Mouse (Mus musculus) large intestine, adult 2 months (tissue): ENCODE data around the gene Acer1. TPM values are rescaled to one million over a fixed set of nuclear protein-coding genes. Genes with fewer than 3 reads are reported as not detected.

Experiments used
- DNase-seq: peaks from one replicate; pipeline ENCODE4 v3.0.0-alpha.2; 2012; ENCODE audit warnings: low read depth, low spot score
- WGBS: fragments of 180-500 bp; shearing (Covaris S2); methylation state at CpG from one replicate; pipeline ENCODE4 v1.1.7; 2018; 5-methylcytosine and 5-hydroxymethylcytosine counted together
- polyA plus RNA-seq: library from polyadenylated mRNA; depleted of rRNA; stranded (reverse); fragments of >200 nt; gene quantifications from 2 replicates; pipeline ENCODE4 v1.2.3, GENCODE M21; 2012

Gene Acer1
- polyA plus RNA-seq, 1 experiment: 13.3 TPM

DNA sequence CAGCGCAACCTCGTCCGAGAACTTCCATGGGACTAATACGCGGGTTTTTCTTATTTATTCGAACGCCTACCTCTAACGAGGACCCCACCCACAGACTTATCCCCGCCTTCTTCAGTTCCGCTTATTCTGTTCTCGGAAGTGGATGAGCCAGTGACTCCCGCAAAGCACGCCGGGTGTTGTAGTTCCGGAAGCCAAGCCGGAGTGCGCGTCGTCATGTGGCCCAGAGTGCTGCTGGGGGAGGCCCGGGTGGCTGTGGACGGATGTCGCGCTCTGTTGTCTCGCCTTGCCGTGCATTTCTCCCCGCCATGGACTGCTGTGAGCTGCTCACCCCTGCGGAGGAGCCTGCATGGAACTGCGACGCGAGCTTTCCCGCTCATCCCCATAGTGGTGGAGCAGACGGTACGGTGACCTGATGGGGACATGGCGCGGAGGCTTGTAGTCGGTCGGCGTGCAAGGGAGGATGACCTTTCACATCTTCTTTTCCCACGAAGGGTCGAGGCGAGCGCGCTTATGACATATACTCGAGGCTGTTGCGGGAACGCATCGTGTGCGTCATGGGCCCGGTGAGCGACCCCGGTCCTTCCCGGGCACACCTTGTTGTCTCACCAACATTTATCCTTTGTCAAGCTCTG is 8.3 kb upstream of the Acer1 start, which contains the start of gene Clpp:
Gene Clpp (plus strand): TSS at position 191 of the 632 bp plus-strand sequence.
- DNase-seq: peak; percentile 98

DNA sequence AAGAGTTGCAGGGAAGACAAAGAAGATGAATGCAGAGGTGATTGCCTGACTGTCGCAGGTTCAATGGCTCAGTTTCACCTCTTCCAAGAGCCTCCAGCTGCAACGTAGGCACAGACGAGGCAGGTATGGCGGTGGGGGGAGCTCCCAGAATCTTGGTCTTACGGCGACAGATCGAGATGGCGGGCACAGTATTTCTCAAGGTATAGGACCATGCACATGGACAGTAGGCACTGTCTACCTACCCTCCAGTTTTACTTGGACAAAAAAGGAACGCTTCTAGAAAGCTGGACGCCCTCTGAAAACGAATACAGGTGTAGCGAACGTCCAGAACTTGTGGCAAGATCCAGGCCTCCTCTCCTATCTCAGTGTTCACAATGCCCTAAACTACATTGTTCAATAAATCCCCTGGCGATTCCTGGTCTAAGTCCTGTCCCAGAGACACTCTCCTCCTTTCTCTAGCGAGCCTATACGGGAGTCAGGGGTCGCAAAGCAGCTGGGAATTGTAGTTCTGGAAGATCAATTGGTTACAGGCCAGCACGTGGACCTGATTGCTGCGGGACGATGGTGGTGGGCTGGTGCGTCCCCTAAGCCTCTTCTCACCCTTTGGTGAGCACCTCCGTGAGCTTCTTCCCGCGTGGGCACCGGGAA is 7.7 kb upstream of the Acer1 start:
- WGBS: under 1% methylated on average over 25 of the region's 25 CpGs
- no peak for DNase-seq

More for the DNA sequence above, 8.3 kb upstream of the Acer1 start, which contains the start of gene Clpp:
- WGBS: under 1% methylated on average over 52 of the region's 52 CpGs

DNA sequence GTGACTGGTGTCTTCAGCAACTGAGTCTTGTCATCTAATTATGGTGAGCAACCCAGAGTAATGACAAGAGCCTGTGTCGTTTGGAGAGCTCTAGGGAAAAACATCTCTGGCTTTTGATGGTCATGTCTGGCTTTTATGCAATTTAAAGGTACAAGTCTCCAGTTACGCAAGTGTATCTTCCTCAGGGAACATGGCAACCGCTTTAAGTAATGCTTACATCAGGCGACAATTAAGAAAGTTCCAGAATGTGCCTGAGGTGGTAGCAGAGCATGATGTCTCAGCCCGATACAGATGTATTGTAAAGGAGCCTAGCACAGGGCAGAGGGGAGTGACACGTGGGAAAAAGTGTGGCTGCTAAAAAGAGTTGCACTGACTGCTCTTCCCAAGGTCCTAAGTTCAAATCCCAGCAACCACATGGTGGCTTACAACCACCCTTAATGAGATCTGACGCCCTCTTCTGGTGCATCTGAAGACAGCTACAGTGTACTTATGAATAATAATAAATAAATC is 7.0 kb upstream of the Acer1 start:
- 74% methylated on average over 7 of the region's 7 CpGs for WGBS
- DNase-seq: no peak

DNA sequence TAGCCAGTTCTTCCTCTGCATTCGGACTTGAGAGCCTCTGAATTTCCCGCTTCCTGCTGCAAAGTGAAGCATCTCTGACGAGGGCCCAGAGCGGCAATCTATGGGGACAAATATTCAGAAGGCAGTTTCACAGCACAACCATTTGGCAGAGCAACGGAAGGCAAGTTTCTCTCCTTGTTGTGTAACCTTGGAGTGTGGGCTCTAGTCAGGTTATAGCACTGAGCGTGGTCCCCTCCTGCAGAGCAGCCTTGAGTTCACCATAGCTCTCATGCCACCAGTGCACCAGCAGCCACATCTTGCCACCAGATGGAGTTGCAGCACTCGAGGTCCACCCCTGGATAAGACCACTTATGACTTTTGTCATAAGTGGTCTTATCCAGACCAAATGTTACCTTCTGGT is 6.5 kb upstream of the Acer1 start:
- DNase-seq: no peak
- WGBS: 87% methylated on average over 7 of the region's 7 CpGs

DNA sequence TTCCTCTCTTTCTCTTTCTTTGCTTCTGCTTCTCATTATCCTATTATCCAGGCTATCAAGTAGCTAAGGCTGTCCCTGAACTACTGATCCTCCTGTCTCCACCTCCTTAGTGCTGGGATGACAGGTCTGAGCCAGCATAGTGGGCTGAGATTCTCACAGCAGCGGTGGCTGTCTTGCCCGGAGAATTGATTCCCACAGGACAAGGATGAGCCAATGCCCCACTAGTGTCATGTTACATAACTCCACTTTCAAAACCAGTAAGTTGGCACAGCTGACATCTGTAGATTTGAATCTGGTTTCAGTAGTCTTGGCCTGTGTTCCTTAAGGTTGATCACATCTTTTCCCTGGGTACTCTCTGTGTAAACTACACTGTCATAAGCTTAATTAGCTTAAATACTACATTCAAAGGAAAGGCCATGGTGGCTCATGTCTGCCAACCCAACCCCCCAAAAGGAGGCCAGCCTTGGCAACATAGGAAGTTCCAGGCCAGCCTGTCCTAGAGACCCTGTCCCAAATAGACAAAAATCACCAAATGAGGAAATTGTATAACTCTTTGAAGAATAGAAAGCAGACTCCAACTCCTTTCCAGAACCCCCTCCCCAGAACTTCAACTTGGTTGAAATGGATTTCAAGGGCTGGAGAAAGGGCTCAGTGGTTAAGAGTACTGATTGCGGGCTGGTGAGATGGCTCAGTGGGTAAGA is 4.3 kb upstream of the Acer1 start:
- DNase-seq: no peak

DNA sequence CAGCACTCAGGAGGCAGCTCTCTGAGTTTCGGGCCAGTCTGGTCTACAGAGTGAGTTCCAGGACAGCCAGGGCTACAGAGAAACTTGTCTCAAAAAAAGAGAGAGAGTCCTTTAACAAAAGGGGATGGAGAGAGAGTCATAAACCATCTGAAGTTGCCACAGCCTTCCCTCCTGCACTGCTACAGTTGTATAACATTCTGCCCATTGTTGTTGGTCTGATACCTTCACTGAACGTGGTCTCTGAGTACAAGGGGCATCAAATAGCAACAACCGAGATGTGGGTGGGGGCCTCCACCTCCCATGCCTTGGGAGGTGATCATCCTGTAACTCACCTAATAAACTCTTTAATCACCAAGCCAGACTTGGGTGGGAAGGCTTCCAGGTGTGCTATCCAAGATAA is 3.7 kb upstream of the Acer1 start:
- WGBS: 67% methylated on average over 3 of the region's 3 CpGs
- no peak for DNase-seq

More for the DNA sequence above, 4.3 kb upstream of the Acer1 start:
- WGBS: 95% methylated on average over 3 of the region's 3 CpGs

DNA sequence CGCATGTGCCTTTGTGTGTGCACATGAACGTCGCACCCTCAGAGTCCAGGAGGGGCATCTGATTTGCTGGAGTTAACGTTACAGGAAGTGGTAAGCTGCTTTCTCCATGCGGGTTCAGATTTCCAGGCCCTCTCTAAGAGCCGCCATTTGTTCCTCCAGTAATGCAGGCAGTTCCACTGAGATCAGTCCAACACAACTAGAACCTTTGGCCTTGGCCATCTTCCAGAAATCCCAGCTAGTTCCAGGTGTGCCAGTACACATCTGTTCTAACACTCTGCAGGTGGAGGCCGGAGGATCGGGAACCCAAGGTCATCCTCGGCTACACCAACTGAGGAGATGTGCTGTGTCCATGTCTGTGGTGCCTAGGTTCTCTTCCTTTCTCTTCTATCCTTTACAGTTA is 3.0 kb upstream of the Acer1 start:
- DNase-seq: no peak
- 42% methylated on average over 9 of the region's 9 CpGs for WGBS

DNA sequence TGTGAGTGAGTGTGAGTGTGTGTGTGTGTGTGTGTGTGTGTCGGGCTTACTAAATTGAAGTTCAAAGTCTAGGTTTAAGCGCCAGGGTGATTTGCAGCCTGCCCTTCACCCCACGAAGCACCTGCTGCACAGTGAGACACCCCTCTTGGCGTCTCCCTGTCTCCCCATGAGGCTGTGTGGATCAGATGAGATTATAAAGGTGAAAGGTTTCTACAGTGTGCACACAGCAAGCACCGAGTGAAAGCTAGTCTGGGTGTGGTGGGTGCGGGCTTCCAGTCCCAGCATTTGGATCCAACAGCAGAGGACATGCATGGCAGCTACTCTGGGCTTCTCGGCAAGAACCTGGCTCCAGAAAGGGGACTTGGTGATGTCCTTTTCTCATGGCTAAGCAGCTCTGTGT is 877 bp downstream of the Acer1 start:
- 20% methylated on average over 7 of the region's 7 CpGs for WGBS
- DNase-seq: peak; percentile 85

DNA sequence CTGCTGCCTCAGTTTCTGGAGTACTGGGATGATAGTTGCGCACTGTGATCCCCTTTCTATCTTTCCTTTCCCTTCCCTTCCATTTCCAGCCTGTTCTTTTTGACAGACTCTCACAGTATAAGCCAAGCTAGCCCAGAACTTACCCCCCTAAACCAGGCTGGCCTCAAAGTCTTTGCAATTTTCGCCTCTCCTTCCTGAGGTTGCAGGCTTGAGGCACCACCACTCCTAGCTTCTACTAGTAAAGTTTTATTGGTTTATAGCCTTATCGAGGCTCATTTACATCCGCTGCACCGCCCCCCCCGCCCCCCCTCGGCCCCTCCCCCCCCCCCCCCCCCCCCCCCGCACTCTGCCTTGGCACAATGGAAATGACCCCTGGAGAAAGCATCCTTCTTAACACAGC is 2.4 kb downstream of the Acer1 start:
- DNase-seq: no peak
- WGBS: 14% methylated on average over 6 of the region's 8 CpGs

DNA sequence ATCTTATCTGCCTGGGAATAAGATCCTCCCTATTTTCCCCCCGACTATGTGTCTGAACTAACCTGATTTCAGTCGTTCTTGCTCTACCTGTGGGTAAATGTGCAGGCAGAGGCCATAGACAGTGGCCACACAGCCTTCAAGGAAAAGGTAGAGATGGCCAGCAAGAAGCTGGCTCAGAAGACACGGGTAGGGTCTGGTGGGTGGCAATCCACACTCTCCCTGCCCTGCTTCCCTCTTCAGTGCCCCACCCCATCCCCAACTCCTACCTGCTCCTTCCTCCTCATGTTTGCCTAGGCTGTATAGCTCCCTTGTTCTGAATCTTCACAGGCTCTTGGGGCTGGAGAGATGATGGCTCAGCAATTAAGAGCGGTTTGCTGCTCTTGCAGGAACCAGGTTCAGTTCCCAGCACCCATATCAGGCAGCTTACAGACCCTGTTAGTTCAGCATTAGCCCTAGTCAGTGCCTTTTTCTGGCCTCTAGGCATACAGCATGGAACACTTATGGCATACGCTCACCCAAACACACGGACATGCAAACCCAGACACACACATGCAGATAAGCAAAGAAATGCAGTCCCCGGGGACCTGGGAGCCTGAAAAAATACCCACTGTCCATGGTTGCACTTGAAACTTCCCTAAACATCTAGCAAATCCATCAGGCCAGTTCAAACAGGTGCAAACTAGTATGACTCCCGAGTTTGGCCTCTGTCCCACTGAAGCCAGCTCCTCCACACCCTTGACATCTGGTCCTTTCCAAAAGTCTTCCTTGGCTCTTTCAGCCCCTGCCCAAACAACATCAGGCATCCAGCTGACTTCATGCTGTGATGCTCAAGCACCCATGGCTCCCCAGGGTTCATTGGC is 5.2 kb downstream of the Acer1 start:
- DNase-seq: no peak
- WGBS: 37% methylated on average over 8 of the region's 8 CpGs

DNA sequence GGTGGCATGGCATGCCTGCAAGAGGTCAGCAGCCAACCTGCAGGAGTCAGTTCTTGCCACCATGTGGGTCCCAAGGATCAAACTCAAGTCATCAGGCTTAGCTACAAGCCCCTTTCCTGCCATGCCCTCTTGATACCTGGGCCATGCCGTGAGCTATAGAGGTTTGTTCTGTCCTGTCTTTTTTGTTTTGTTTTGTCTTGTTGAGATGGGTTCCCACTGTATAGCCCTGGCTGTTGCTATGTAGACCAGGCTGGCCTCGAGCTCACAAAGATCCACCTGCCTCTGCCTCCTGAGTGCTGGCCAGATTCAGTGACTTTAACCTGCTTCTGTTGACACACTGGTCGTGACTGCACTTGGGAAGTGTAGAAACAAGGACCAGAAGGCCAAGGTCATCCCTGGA is 6.5 kb downstream of the Acer1 start:
- 57% methylated on average over 3 of the region's 3 CpGs for WGBS
- DNase-seq: no peak

DNA sequence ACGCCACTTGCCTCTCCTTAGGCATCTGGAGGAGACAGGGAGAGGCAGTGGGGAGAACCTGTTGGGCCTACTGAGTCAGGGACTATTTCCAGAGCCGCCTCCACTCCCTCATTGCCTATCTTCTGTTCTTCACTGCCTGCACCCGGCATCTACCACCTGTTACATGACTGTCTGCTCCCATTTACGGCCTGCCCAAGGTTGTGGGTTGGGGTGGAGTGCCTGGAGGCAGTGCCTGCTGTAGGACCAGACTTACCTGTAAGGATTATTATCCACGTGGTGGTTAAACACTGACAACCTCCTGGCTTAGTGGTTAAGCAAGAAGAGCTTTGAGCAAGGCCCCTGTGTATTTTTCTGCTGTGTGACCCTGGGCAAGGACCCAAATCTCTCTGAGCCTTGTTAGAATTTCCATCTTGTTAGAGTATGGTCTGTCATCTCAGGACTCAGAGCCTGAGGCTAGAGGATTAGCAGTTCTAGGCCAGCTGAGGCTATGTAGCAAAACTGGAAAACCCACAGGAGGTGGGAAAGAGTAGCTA is 7.2 kb downstream of the Acer1 start:
- 32% methylated on average over 5 of the region's 5 CpGs for WGBS
- no peak for DNase-seq

DNA sequence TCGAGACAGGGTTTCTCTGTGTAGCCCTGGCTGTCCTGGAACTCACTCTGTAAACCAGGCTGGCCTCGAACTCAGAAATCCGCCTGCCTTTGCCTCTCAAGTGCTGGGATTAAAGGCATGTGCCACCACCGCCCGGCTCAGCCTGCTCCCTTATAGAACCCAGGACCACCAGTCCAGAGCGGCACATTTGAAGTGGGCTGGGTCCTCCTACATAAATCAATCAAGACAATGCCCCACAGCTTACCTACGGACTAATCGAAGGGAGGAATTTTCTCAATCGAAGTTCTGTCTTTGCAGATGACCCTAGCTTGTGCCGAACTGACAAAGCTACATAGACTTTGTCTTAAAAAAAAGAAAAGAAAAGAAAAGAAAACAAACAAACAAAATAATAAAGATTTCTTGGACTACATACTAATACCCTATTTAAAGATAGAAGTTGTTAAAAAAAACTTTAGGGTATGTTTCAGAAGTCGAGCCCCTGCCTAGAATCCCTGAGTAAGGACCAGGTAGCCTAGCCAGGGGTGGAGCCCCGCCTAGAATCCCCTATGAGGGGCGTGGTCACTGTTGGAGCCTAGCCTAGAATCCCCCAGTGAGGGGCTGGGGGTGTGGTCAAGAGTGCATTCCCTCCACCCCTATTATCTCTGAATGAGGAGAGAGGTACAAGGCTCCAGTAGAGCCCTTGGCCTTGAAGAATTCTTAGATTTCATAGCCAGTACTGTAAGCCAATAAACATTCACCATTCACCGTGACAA is 7.8 kb downstream of the Acer1 start:
- WGBS: 65% methylated on average over 14 of the region's 14 CpGs
- DNase-seq: no peak

DNA sequence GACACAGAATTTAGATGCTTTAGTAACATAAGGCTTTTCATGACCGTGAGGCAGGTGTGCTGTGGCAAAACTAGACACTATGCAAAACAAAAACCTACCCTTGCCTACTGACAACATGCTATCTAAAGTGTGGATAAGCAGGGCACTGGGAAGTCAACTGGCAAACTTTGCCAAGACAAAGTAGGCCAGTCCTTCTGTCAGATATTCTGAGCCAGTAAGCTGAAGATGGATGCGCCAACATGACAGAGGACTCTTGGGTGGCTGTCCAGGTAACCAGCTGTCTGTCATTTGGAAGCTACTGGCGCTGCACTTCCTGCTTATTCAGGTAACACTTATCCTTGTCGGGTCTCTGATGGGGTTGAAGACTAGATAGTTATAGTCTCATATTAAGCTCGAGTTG is 11.8 kb downstream of the Acer1 start:
- no peak for DNase-seq
- 58% methylated on average over 5 of the region's 5 CpGs for WGBS

DNA sequence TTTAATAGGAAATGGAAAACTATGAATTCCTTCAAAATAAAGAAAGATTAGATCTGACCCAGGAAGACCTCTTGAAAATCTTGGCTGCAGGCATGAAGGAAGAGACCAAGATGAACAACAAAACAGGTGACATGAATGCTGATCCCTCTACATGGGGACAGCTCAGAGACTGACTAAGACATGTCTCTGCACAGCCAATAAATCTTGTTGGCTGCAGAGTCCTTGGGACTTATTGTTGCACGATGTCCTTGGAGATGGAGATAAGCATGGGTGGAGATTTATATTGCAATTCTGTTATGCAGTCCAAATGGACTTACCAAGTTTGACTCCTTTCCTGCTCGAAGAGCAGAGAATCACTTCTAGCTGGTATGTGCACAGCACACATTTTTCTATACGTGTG is 12.6 kb downstream of the Acer1 start:
- 25% methylated on average over 3 of the region's 3 CpGs for WGBS
- no peak for DNase-seq

DNA sequence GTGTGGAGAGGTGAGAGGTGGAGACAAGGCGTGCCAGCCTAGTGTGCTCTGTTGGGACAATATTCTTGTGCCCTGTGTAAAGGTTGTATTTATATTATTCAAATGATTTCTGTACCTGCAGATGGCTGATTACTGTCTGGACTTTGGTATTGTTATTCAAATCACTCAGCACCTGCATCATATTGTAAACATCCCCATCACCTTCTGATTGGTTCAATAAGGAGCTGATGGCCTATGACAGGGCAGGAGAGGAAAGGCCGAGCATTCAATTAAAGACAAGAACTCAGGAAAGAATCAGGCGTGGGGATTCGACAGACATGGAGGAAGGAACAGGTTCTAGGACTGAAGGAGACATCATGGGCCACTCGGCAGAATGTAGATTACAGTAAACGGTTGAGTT is 18.3 kb downstream of the Acer1 start:
- peak; percentile 83 for DNase-seq
- 32% methylated on average over 6 of the region's 6 CpGs for WGBS

DNA sequence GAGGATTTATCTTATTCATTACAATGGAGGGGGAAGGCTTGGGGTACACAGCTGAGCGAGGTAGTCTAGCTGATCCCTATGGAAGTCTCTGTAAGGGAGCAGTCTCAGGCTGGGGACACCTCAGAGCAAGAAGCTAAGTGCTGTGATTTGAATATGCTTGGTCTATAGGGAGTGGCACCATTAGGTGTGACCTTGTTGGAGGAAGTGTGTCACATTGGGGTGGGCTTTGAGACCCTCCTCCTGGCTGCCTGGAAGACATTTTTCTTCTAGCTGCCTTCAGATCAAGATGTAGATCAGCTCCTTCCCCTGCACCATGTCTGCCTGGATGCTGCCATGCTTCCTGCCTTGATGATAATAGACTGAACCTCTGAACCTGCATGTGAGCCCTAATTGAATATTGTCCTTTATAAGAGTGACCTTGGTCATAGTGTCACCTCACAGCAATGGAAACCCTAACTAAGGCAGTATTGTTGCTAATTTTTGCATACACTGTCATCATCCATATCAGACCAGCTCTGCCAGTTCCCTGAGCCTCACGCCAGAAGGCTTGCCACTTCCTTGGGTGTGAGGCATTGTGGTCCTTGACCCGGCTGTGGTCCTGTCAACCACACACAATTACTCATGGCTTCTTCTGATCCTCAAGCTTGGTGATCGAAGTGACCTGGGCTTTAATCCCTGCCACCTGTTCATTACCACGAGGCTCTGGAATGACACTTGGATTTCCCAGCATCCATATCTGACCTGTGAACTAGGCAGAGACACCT is 19.1 kb downstream of the Acer1 start:
- 55% methylated on average over 5 of the region's 5 CpGs for WGBS
- no peak for DNase-seq

DNA sequence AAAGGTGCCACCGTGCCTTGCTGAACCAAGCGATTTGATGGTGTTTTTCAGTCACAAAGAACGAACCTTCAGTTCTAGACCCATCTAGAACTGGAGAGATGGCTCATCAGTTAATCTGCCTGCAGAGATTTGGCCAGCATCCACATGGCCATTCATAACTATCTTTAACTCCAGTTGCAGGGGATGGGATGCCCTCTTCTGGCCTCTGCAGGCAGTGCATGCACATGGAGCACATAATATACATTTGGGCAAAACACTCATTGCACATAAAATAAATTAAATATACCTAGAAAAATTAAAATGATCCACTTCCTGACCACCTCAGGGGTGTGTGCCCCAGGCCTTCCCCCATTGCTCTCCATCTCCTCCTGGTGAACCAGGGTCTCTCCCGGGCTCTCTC is 20.0 kb downstream of the Acer1 start:
- no peak for DNase-seq

More for the DNA sequence above, 20.0 kb downstream of the Acer1 start:
- WGBS: 93% methylated on average over 4 of the region's 4 CpGs
